Mouse (Mus musculus) small intestine, adult 2 months (tissue): Measurements from ENCODE around the gene Akap2.

Experiments
- CTCF ChIP-seq: fragments of 200-500 bp; IDR thresholded peaks from 2 replicates; pipeline ENCODE4 v1.5.1; 2012; ENCODE audit warnings: low read depth, mild to moderate bottlenecking, control low read depth, inconsistent platforms, low read length, moderate library complexity, mixed read lengths; ENCODE audit not compliant: insufficient replicate concordance, insufficient read length; ENCODE audit errors: extremely low read depth
- POLR2A ChIP-seq: fragments of 200-500 bp; IDR thresholded peaks from 2 replicates; pipeline ENCODE4 v1.6.1; 2012; ENCODE audit warnings: low read depth, mild to moderate bottlenecking, control low read depth, inconsistent platforms, low read length, moderate library complexity

DNA sequence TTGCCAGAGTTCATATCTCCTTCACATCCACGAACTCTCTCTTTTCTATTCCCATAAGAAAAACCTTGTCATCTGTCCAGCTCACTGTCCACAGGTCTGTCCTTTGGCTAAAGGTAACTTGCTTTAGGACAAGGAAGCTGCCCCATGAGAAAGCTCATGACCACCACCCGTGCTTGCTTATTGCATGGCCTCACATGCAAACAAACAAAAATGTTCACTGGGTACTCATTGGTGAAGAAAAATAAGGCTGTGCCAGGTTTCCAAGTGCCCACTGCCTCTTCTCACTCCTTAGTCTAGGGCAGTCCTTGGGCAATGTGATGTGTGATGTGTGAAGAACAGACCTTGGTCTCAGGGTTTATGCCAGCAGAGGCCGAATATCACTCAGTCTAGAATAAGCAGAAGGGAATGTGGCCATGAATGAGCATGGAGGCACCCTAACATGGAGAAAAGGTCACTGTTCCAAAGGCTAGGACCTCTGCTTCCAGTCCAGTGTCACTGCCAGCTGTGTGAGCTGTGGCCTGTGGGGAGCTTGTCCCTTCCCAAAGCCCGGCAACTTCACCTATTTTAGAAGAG, 11.2 kb downstream of the Akap2 start:
- no peak for TF ChIP-seq CTCF
- no peak for TF ChIP-seq POLR2A
